Mouse (Mus musculus) midbrain, embryonic 16.5 days (tissue): ENCODE data around the gene Ptch1. TPM values are rescaled to one million over a fixed set of nuclear protein-coding genes. Genes with fewer than 3 reads are reported as not detected.

Experiments used
- ATAC-seq: fragments of 200-750 bp; cut with Nextera tagmentation; 2 replicates; pipeline ENCODE4 v1.8.0; 2017; ENCODE audit warnings: moderate TSS enrichment
- H3K27ac ChIP-seq: fragments of 300-500 bp; sonication (generic); 2 replicates; pipeline ENCODE4 v1.5.1; 2014; ENCODE audit warnings: mild to moderate bottlenecking, low read length, mixed read lengths
- H3K27me3 ChIP-seq: fragments of 300-500 bp; sonication (generic); 2 replicates; pipeline ENCODE4 v1.6.1; 2014; ENCODE audit warnings: low read depth, low read length, mixed read lengths; ENCODE audit not compliant: control insufficient read depth, insufficient read depth
- H3K36me3 ChIP-seq: fragments of 300-500 bp; sonication (generic); 2 replicates; pipeline ENCODE4 v1.6.1; 2014; ENCODE audit warnings: mild to moderate bottlenecking, low read length, moderate library complexity, mixed read lengths; ENCODE audit not compliant: control insufficient read depth, insufficient read depth
- H3K4me1 ChIP-seq: fragments of 300-500 bp; sonication (generic); 2 replicates; pipeline ENCODE4 v1.6.1; 2014; ENCODE audit warnings: mild to moderate bottlenecking, low read length, mixed read lengths; ENCODE audit not compliant: control insufficient read depth, insufficient read depth
- H3K4me2 ChIP-seq: fragments of 300-500 bp; sonication (generic); 2 replicates; pipeline ENCODE4 v1.6.1; 2014; ENCODE audit warnings: mild to moderate bottlenecking, low read length, mixed read lengths
- H3K4me3 ChIP-seq: fragments of 300-500 bp; sonication (generic); 2 replicates; pipeline ENCODE4 v1.5.1; 2014; ENCODE audit warnings: low read depth, mild to moderate bottlenecking, low read length, moderate library complexity, mixed read lengths
- H3K9ac ChIP-seq: fragments of 300-500 bp; sonication (generic); 2 replicates; pipeline ENCODE4 v1.6.1; 2014; ENCODE audit warnings: low read depth, low read length, mixed read lengths
- H3K9me3 ChIP-seq: fragments of 300-500 bp; sonication (generic); replicated peaks from 2 replicates; pipeline ENCODE4 v1.6.1; 2014; ENCODE audit warnings: mild to moderate bottlenecking, low read length, mixed read lengths; ENCODE audit not compliant: control insufficient read depth, poor library complexity, severe bottlenecking
- WGBS: fragments of 180-500 bp; shearing (Covaris S2); extraction: QIAGEN DNeasy Blood & Tissue Kit; methylation state at CpG from one replicate; pipeline ENCODE4 v1.1.7; 2014; 5-methylcytosine and 5-hydroxymethylcytosine counted together
- polyA plus RNA-seq: library from polyadenylated mRNA; unstranded; fragments of >200 nt; fragmentation: Nextera tagmentation; extraction: Ambion mirVana; gene quantifications from 2 replicates; pipeline ENCODE4 v1.2.1, GENCODE M21; 2015

Ptch1 gene
- polyA plus RNA-seq, 1 experiment from 2014 or later, result 14.3 TPM

DNA sequence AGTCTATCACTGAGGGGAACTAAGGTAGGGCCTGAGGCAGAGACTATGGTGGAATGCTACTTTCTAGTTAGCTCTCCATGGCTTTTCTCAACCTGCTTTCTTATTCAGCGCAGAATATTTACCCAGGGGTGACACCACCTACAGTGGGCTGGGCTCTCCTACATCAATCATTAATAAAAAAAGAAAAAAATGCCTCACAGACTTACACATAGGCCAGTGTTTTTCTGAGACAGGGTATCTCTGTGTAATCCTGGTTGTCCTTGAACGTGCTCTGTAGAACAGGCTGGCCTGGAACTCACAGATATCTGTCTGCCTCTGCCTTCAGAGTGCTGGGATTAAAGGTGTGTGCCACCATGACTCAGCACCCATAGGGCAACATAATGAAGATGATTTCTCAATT is 73.9 kb downstream of the Ptch1 start:
- no peak for ATAC-seq
- Histone ChIP-seq H3K36me3 (no peaks in the 10 kb centered on the region), H3K4me1 (peaks cover 3% of the 10 kb centered on the region; the same call in 1 of the 2 replicates), H3K27ac (no peak overlapping the region), H3K4me3 (no peak overlapping the region), H3K4me2 (no peak overlapping the region), H3K9me3 (no peaks in the 10 kb centered on the region), H3K27me3 (no peaks in the 10 kb centered on the region), H3K9ac (no peak overlapping the region)
- 92% methylated on average over 2 of the region's 2 CpGs for WGBS

DNA sequence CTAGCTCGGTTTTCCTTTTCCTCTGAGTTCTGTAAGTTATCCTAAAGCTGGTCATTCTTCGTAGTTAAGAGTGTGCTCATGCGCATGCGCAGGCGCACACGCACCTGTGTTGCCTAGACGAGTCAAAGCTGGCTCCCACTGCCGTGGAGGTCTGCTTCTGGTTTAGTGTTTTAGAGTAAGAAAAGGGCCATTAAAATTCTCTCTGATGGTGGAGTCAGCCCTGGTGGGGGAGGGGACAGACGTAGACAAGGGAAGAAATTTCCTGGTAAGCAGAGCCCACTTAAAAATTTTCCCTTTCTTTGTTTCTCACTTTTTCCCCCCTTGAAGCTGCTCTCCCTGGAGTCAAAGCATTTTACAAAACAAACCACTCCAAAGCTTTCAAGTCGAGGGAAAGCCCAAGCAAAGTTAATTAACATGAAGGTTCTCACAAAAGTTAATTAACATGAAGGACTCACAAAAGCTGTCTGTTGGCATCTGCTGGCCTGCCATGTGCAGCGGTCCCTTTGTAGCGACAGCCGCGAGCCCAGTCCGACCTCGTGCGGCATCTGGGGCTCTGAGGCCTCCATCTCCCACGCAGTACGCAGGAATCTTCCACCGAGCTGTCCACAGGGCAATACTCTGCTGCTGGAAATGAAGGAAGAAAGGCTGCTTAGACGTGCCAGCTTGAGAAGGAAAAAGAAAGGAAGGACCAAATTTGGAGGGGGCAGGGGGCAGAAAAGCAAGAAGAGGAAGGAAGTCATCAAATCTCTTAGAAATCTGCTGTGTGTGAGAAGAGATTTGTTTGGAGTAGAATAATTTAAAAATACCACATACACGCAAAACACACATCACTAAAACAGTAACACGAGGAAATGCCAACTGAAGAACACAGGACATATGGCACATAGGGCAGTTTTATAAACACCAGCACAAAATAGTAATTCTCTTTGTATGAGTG is 76.5 kb downstream of the Ptch1 start, which contains the start of gene Fancc:
Gene Fancc (minus strand): TSS at position 633 of the 937 bp plus-strand sequence.
- Histone ChIP-seq H3K4me1 (peaks cover 3% of the 10 kb centered on the region; the same call in 1 of the 2 replicates), H3K9me3 (no peaks in the 10 kb centered on the region), H3K4me3 (no peak within 1 kb of the TSS), H3K4me2 (peak within 1 kb of the TSS; percentile 20), H3K9ac (peak within 1 kb of the TSS; percentile 5; the same call in 1 of the 2 replicates), H3K36me3 (no peaks in the 10 kb centered on the region), H3K27me3 (no peaks in the 10 kb centered on the region), H3K27ac (no peak within 1 kb of the TSS)
- WGBS, result 20% methylated on average over 23 of the region's 23 CpGs
- ATAC-seq, result peak; percentile 86

DNA sequence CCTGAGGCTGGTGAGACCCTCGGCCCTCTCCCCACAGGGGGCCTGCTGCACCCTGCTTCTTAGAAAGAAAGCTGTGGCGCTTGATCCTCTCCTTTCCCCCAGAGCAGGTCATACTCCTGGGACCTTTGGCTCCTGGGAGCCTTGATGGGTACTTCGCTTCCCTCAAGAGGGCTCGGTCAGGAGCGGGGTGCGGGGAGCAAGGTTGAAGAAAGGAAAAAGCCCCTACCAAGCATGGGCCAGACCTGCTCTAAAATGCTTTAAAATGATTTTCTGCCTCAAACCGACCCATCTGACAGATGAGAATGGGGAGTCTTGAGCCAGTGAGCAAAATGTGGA is 85.7 kb downstream of the Ptch1 start:
- Histone ChIP-seq H3K36me3 (no peaks in the 10 kb centered on the region), H3K9ac (no peak overlapping the region), H3K27ac (no peak overlapping the region), H3K9me3 (no peaks in the 10 kb centered on the region), H3K27me3 (no peaks in the 10 kb centered on the region), H3K4me2 (no peak overlapping the region), H3K4me1 (peaks cover 7% of the 10 kb centered on the region; the same call in 1 of the 2 replicates), H3K4me3 (no peak overlapping the region)
- no peak for ATAC-seq
- WGBS, result 44% methylated on average over 7 of the region's 7 CpGs

DNA sequence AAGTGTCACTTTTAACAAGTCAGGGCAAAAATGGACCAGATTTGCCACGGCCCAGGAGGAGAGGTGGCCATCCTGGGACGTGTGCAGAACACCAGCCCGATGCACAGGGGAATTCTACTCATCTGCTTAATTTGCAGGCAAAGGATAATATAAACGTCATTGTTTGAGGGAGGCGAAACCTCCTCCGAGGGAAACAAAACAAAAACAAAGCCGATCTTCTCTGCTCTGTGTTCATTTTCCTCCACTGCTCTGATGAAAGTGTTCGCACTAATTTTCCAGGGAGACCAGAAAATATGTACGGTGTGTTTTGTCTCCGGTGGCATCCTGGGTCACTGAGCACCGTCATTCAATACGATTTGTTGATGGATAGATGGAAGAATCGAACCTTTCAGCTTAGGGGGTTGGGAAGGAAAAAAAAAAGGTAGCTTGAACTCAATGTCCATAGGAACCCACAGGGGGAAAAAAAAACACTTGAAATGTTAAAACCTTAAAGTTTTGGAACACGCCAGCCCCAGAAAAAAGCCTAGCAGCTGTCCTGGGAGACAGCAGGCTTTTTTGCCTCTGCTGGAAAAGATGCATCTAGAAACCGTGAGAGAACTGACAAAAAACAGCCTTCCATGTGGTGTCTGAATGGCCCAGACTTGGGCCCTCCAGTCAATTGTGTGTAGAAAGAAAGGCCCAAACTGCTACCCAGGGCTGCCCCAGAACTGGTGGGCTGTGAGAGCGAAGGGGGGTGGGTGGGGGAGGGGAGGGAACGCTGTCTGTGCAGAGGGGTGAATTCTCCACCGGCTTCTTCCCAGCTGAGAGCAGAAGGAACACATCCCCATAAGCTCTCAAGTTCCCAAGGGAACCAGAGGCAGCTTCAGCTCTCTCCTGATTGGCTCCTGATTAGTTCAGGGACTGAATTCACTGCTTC is 86.3 kb downstream of the Ptch1 start:
- ATAC-seq, result peak; percentile 57
- no peaks in the 10 kb centered on the region for H3K27me3 ChIP-seq
- no peak overlapping the region for H3K27ac ChIP-seq
- no peaks in the 10 kb centered on the region for H3K36me3 ChIP-seq
- H3K9ac ChIP-seq, result 0 out of 2 replicates have a peak overlapping the region, but pooled peaks have one; percentile 39
- H3K9me3 ChIP-seq, result no peaks in the 10 kb centered on the region
- 5% methylated on average over 18 of the region's 18 CpGs for WGBS
- peak overlapping the region; percentile 7; the same call in 1 of the 2 replicates for H3K4me3 ChIP-seq
- H3K4me1 ChIP-seq, result peaks cover 7% of the 10 kb centered on the region; the same call in 1 of the 2 replicates
- peak overlapping the region; percentile 32 for H3K4me2 ChIP-seq

DNA sequence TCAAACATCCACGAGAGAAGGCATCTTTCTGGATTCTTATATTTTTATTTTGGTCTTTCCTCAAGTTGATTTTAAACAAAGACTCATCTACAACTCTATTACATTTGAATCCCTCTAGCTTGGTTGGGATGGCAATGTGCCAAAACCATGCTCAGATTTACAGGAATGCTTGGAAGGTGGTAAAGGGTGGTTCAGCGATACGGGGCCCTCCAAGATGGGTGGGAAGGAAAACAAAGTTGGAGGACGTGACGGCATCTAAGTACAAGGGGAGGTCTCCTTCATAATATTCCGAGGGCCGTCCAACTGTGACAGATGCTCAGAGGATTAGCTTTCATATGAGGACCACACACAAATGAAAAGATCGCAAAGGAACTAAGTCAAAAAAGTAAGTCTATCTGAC is 98.0 kb downstream of the Ptch1 start:
- H3K4me3 ChIP-seq, result no peak overlapping the region
- ATAC-seq, result no peak
- WGBS, result 80% methylated on average over 8 of the region's 8 CpGs
- no peak overlapping the region for H3K4me2 ChIP-seq
- H3K27ac ChIP-seq, result no peak overlapping the region
- H3K27me3 ChIP-seq, result no peaks in the 10 kb centered on the region
- no peaks in the 10 kb centered on the region for H3K9me3 ChIP-seq
- H3K4me1 ChIP-seq, result no peaks in the 10 kb centered on the region
- H3K36me3 ChIP-seq, result no peaks in the 10 kb centered on the region
- no peak overlapping the region for H3K9ac ChIP-seq

Other genes starting within 250 kb of the Ptch1 start
- gene Fancc, start 76.3 kb downstream of the Ptch1 start, polyA plus RNA-seq, result 14.2 and 15.2 TPM in 2 replicates
- gene Ercc6l2, start 241.6 kb upstream of the Ptch1 start, polyA plus RNA-seq, result 13.5 and 16.7 TPM in 2 replicates